Mouse (Mus musculus) adrenal gland, postnatal 36 days (tissue): ENCODE results near the gene Vmn1r77. TPM values are rescaled to one million over a fixed set of nuclear protein-coding genes. Genes with fewer than 3 reads are reported as not detected.
"Not testable (repeated sequence)": the region's sequence is repeated elsewhere in the genome, so short reads cannot be mapped to it uniquely, and the experiment has no call there.

Experiments used
- DNase-seq, 2 experiments: peaks; one replicate each; pipeline ENCODE4 v3.0.0; 2021; ENCODE audit warnings: mixed read lengths in 1 of 2
- long read RNA-seq, 2 experiments: library from polyadenylated mRNA; stranded (forward); transcript quantifications; one replicate each; pipeline ENCODE4 v2.0.0; 2021; ENCODE audit warnings: borderline sequencing depth in 2 of 2
- total RNA-seq, 2 experiments: library from RNA; stranded (reverse); gene quantifications; 2 replicates each; pipeline ENCODE4 v1.2.3; 2021

Gene Vmn1r77
- not detected for total RNA-seq
- long read RNA-seq, experiment 1: 0 reads
- long read RNA-seq, experiment 2: 0 reads

GRCm38 (mm10) chr7:12036452-12036851 lies at the start of gene Vmn1r77:
Gene Vmn1r77 (plus strand): TSS chr7:12036752.
- not testable (repeated sequence) for DNase-seq

GRCm38 (mm10) chr7:12011491-12011890 lies 25.1 kb upstream of the Vmn1r77 start:
- not testable (repeated sequence) for DNase-seq

- DNase-seq: not testable (repeated sequence)
Measured at GRCm38 (mm10) chr7:12012392-12012791, 24.2 kb upstream of the Vmn1r77 start.

GRCm38 (mm10) chr7:12013106-12013505 lies 23.4 kb upstream of the Vmn1r77 start:
- no peak for DNase-seq

GRCm38 (mm10) chr7:12017829-12018228 lies 18.7 kb upstream of the Vmn1r77 start:
- not testable (repeated sequence) for DNase-seq

- no peak for DNase-seq
Measured at GRCm38 (mm10) chr7:12040664-12041063, 4.1 kb downstream of the Vmn1r77 start.

Other genes starting within 250 kb of the Vmn1r77 start
- not detected for gene Vmn1r74, start 202.8 kb upstream of the Vmn1r77 start, total RNA-seq
- gene Vmn1r75, start 162.1 kb upstream of the Vmn1r77 start, total RNA-seq: not detected
- not detected for gene Vmn1r76, start 98.5 kb upstream of the Vmn1r77 start, total RNA-seq
- gene Vmn1r78, start 113.5 kb downstream of the Vmn1r77 start, total RNA-seq: not detected
- not detected for gene Vmn1r79, start 134.5 kb downstream of the Vmn1r77 start, total RNA-seq
- not detected for gene Vmn1r80, start 152.5 kb downstream of the Vmn1r77 start, total RNA-seq
- gene Vmn1r81, start 231.5 kb downstream of the Vmn1r77 start, total RNA-seq: not detected